Mouse (Mus musculus) cerebellum, adult 2 months (tissue): ENCODE results near the gene Cdkn1c.

ENCODE experiments used
- CTCF ChIP-seq: fragments of 200-500 bp; IDR thresholded peaks from 2 replicates; pipeline ENCODE4 v1.5.1; 2011; ENCODE audit warnings: low read depth, mild to moderate bottlenecking, control low read depth, low read length, moderate library complexity, borderline replicate concordance; ENCODE audit not compliant: insufficient read depth
- POLR2A ChIP-seq: fragments of 200-500 bp; IDR thresholded peaks from 2 replicates; pipeline ENCODE4 v1.6.1; 2011; ENCODE audit warnings: low read length, control low read depth, borderline replicate concordance; ENCODE audit not compliant: insufficient read depth

DNA sequence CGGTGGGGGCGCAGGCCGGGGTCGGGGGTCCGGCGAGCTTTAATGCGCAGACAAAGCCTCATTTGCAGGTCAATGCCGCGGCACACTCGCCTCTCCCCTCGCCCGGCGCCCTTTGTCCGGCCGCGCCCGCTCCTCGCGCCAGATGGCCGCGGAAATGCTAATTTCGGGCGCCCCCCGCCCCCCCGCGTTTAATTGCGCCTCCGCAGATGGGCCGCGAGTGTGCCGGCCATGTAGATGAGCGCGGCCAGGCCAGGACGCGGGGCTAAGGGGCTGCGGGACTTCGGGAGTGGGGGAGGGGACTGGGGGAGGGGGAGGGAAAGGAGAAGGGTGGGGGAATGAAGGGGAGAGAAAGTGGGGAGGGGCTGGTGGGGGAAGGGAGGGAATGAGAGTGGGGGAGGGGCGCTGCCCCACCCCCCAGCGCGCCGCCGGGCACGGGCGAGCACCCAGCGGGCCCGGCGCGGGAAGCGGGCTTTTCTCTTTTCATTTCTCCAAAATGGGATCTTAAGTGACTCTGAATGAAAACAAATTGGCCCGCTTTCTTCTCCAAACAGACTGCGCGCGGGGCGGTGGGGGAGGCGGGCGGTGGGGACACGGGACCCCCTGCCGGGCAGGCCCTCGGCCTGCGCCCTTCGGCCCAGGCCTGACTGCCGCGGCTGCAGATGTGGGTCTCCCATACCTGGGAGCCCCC is 22.8 kb downstream of the Cdkn1c start:
- TF ChIP-seq CTCF = no peak
- TF ChIP-seq POLR2A = no peak
